Mouse (Mus musculus): Measurements from ENCODE around the gene Nfia.

DNA sequence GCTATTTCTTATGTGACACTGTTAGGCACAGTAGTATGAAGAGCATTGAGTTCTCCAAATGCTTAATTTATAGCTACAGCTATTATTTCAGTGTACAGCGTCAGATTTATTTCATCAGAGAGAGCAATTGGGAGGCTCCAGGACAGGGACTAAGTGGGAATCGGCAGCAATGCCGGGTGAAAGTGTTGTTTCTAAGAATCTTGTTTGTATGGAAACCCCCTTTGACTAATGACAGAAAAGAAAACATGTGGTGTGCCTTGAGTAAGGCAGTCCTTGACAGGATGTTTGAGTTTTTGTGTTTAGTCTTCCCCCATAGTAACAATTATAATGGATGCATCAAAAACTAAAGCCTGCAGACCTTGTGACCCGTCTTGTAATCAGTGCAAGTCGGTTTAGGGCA, 204.4 kb downstream of the Nfia start:
- no peak for TF ChIP-seq POLR2A (IDR thresholded peaks at IDR 0.05; ENCODE audit: insufficient read depth, low read depth, low read length)
- TF ChIP-seq CTCF (IDR thresholded peaks at IDR 0.05; ENCODE audit: insufficient read depth, low read depth, low read length): no peak
